17 mouse cellular contexts compared by ENCODE assay signal in genomic region chr4:141784835-141785234, GRCm38 (mm10). TPM values are rescaled to one million over a fixed set of nuclear protein-coding genes. Genes with fewer than 3 reads are reported as not detected.
"Had no signal": no experiment of that assay in that cellular context is flagged by ENCODE, and none has a peak within 500 bp of the region (broad histone marks: within the 10 kb centered on the region; RNA-seq: fewer than 3 reads in every experiment).

No protein-coding gene starts in this region.

- DNase-seq: kidney, adult 18-20 months; layer of hippocampus, postnatal 36 days; left cerebral cortex, postnatal 4 days; midbrain, embryonic 14.5 days; thymus, adult 2 months; thymus, postnatal 25 days had no signal

- H3K4me3 ChIP-seq: limb, embryonic 13.5 days; liver, embryonic 15.5 days; lung, embryonic 15.5 days; midbrain, embryonic 10.5 days; neural tube, embryonic 12.5 days had no signal

- H3K27ac ChIP-seq: limb, embryonic 13.5 days; liver, embryonic 15.5 days; lung, embryonic 15.5 days; midbrain, embryonic 10.5 days; neural tube, embryonic 12.5 days had no signal

- H3K9me3 ChIP-seq: limb, embryonic 13.5 days; liver, embryonic 15.5 days; lung, embryonic 15.5 days; midbrain, embryonic 10.5 days; neural tube, embryonic 12.5 days had no signal

- H3K4me2 ChIP-seq: limb, embryonic 13.5 days; liver, embryonic 15.5 days; lung, embryonic 15.5 days; neural tube, embryonic 12.5 days had no signal

- ATAC-seq: inflammation-experienced regulatory T-cells, adult 6 months had no signal

- H3K27me3 ChIP-seq: limb, embryonic 13.5 days; liver, embryonic 15.5 days; lung, embryonic 15.5 days; neural tube, embryonic 12.5 days had no signal

- H3K9ac ChIP-seq: limb, embryonic 13.5 days; liver, embryonic 15.5 days; lung, embryonic 15.5 days; neural tube, embryonic 12.5 days had no signal

RNA-seq across cellular contexts. Expression of gene Agmat, which starts 38.4 kb away (rescaled TPM):
- total RNA-seq: left cerebral cortex, postnatal 4 days; megakaryocyte, adult 5-6 weeks; monocyte, adult 5-6 weeks had no signal
- polyA plus RNA-seq: inflammation-experienced regulatory T-cells, adult 6 months; midbrain, embryonic 10.5 days; midbrain, embryonic 14.5 days; neural tube, embryonic 12.5 days; urinary bladder, adult 2 months had no signal

RNA-seq across cellular contexts. Expression of gene Cela2a, which starts 41.1 kb away (rescaled TPM):
- total RNA-seq: layer of hippocampus, postnatal 36 days; left cerebral cortex, postnatal 10 days; left cerebral cortex, postnatal 4 days; megakaryocyte, adult 5-6 weeks; monocyte, adult 5-6 weeks had no signal
- polyA plus RNA-seq: inflammation-experienced regulatory T-cells, adult 6 months; kidney, embryonic 14.5 days; limb, embryonic 13.5 days; lung, embryonic 15.5 days; midbrain, embryonic 10.5 days; midbrain, embryonic 14.5 days; neural tube, embryonic 12.5 days had no signal
